ENCODE assay signal across 28 mouse cellular contexts in genomic region chr3:97206521-97206920, GRCm38 (mm10). TPM values are rescaled to one million over a fixed set of nuclear protein-coding genes. Genes with fewer than 3 reads are reported as not detected.
DNase-seq lines count a peak whose midpoint lies in the region; ATAC-seq and TF ChIP-seq lines count a peak whose summit lies in the region.
"Had no signal": no experiment of that assay in that cellular context is flagged by ENCODE, and none has a peak within 500 bp of the region (broad histone marks: within the 10 kb centered on the region; RNA-seq: fewer than 3 reads in every experiment).

No protein-coding gene starts in this region.

- no peak for TF ChIP-seq CTCF in CH12.LX (conservative IDR thresholded peaks at IDR 0.05 in 1 of 2, IDR thresholded peaks at IDR 0.05 in 1 of 2; ENCODE audit: low read depth in 2 of 2, low read length in 2 of 2)

- H3K27me3 ChIP-seq in CH12.LX (replicated peaks), result no peaks in the 10 kb centered on the region
- no peaks in the 10 kb centered on the region for H3K27me3 ChIP-seq in midbrain, embryonic 11.5 days (ENCODE audit: control insufficient read depth, insufficient read depth, low read length)
- H3K27me3 ChIP-seq: embryonic facial prominence, embryonic 13.5 days; forebrain, embryonic 12.5 days; forebrain, embryonic 15.5 days; heart, embryonic 13.5 days; Patski had no signal

- dilution Hi-C loops in CH12.LX (cut with MboI; ENCODE audit: extremely low pct_ligation_motif_present, extremely low pct_unique_long_range_greater_than_20kb, low sequenced_read_pairs), result no loop called here

- no peak overlapping the region for H3K4me3 ChIP-seq in CH12.LX (replicated peaks in 1 of 3; ENCODE audit: low read depth in 2 of 3, low read length in 2 of 3, poor library complexity in 1 of 3)
- H3K4me3 ChIP-seq in midbrain, embryonic 11.5 days (ENCODE audit: low read depth, low read length), result no peak overlapping the region
- H3K4me3 ChIP-seq: embryonic facial prominence, embryonic 10.5 days; embryonic facial prominence, embryonic 13.5 days; erythroblast, embryonic 14.5 days; forebrain, embryonic 12.5 days; forebrain, embryonic 15.5 days; heart, adult 2 months; heart, embryonic 10.5 days; heart, embryonic 13.5 days had no signal

- 87% methylated on average over 3 of the region's 3 CpGs for WGBS in midbrain, embryonic 11.5 days

- no peak for TF ChIP-seq RAD21 in CH12.LX (IDR thresholded peaks at IDR 0.05; ENCODE audit: low read depth, low read length)

- H3K4me1 ChIP-seq in CH12.LX (ENCODE audit: control insufficient read depth in 1 of 2, insufficient read depth in 2 of 2), result peaks cover 4 to 61% of the 10 kb centered on the region in 2 experiments; a peak in 3 of 4 replicates
- H3K4me1 ChIP-seq in midbrain, embryonic 11.5 days (ENCODE audit: control insufficient read depth, insufficient read depth, low read length), result no peaks in the 10 kb centered on the region
- H3K4me1 ChIP-seq: embryonic facial prominence, embryonic 10.5 days; forebrain, embryonic 15.5 days had no signal

- peak; percentile 45 to 46 for DNase-seq in spleen, postnatal 36 days (ENCODE audit: low spot score in 2 of 2)
- DNase-seq in spleen, adult 12 weeks (ENCODE audit: low spot score), result no peak
- peak; percentile 29 for DNase-seq in CH12.LX (ENCODE audit: extremely low read depth)
- DNase-seq in cerebellum, adult 11 months, result no peak
- DNase-seq in midbrain, embryonic 11.5 days (ENCODE audit: low spot score, missing footprints), result no peak
- DNase-seq in urinary bladder, postnatal 4 days (ENCODE audit: low spot score in 2 of 2), result no peak
- DNase-seq: adrenal gland, postnatal 10 days; adrenal gland, postnatal 36 days; cerebellum, adult 2 months; cerebellum, postnatal 10 days; cerebellum, postnatal 36 days; embryo, embryonic 11 days; gastrocnemius, postnatal 25 days; heart, adult 2 months; heart, postnatal 14 days; heart, postnatal 4 days had no signal

- no peaks in the 10 kb centered on the region for H3K9me3 ChIP-seq in CH12.LX (replicated peaks; ENCODE audit: low read length)
- H3K9me3 ChIP-seq in midbrain, embryonic 11.5 days (ENCODE audit: control insufficient read depth, low read length), result no peaks in the 10 kb centered on the region
- H3K9me3 ChIP-seq: embryonic facial prominence, embryonic 10.5 days; embryonic facial prominence, embryonic 13.5 days; forebrain, embryonic 12.5 days; forebrain, embryonic 15.5 days; heart, embryonic 10.5 days; heart, embryonic 13.5 days had no signal

- H3K4me2 ChIP-seq in CH12.LX (ENCODE audit: insufficient read depth, low read depth, poor library complexity, severe bottlenecking), result no peak overlapping the region
- H3K4me2 ChIP-seq in midbrain, embryonic 11.5 days, result no peak overlapping the region
- H3K4me2 ChIP-seq: embryonic facial prominence, embryonic 13.5 days; forebrain, embryonic 12.5 days; forebrain, embryonic 15.5 days; heart, embryonic 13.5 days; hindbrain, embryonic 14.5 days had no signal

- TF ChIP-seq EP300 in CH12.LX (IDR thresholded peaks at IDR 0.05; ENCODE audit: low read length), result no peak

- peaks cover 41 to 65% of the 10 kb centered on the region in 2 experiments for H3K36me3 ChIP-seq in CH12.LX (replicated peaks in 1 of 2; ENCODE audit: control insufficient read depth in 1 of 2, insufficient read depth in 1 of 2, low read length in 1 of 2)
- peaks cover 43% of the 10 kb centered on the region for H3K36me3 ChIP-seq in midbrain, embryonic 11.5 days (ENCODE audit: control insufficient read depth, insufficient read depth, low read length)

- H3K79me2 ChIP-seq in CH12.LX (replicated peaks; ENCODE audit: control insufficient read depth, extremely low read depth, insufficient read depth, poor library complexity, severe bottlenecking), result no peaks in the 10 kb centered on the region

- peak; percentile 12; the same call in 1 of the 2 replicates for ATAC-seq in granulocyte monocyte progenitor cell, adult 5-6 weeks (replicated peaks; ENCODE audit: poor library complexity, severe bottlenecking)
- ATAC-seq in midbrain, embryonic 11.5 days (ENCODE audit: low FRiP score), result no peak
- ATAC-seq: forebrain, embryonic 15.5 days; hindbrain, postnatal 0 days; inflammation-experienced regulatory T-cells, adult 6 months; Patski had no signal

- no peak for TF ChIP-seq POLR2A in CH12.LX (IDR thresholded peaks at IDR 0.05; ENCODE audit: low read depth, low read length)

- no peak overlapping the region for H3K27ac ChIP-seq in CH12.LX (ENCODE audit: insufficient read depth, low read depth)
- H3K27ac ChIP-seq in midbrain, embryonic 11.5 days (ENCODE audit: low read depth, low read length), result no peak overlapping the region
- H3K27ac ChIP-seq: embryonic facial prominence, embryonic 10.5 days; embryonic facial prominence, embryonic 13.5 days; forebrain, embryonic 12.5 days; forebrain, embryonic 15.5 days; heart, adult 2 months; heart, embryonic 10.5 days; heart, embryonic 13.5 days; hindbrain, embryonic 14.5 days; hindbrain, postnatal 0 days had no signal

- in situ Hi-C loops in CH12.LX (cut with MboI; ENCODE audit: low pct_ligation_motif_present, low pct_unique_long_range_greater_than_20kb, low sequenced_read_pairs), result no loop called here

- H3K9ac ChIP-seq in CH12.LX (ENCODE audit: insufficient read depth, low read depth), result no peak overlapping the region
- H3K9ac ChIP-seq in midbrain, embryonic 11.5 days (ENCODE audit: low read length), result no peak overlapping the region
- H3K9ac ChIP-seq: embryonic facial prominence, embryonic 13.5 days; forebrain, embryonic 12.5 days; forebrain, embryonic 15.5 days; heart, embryonic 13.5 days; hindbrain, embryonic 14.5 days had no signal

TF ChIP-seq in CH12.LX, 34 proteins besides CTCF, POLR2A, EP300 and RAD21:
- TF ChIP-seq CHD1 (IDR thresholded peaks at IDR 0.05; ENCODE audit: low read depth, low read length) (no peak), PAX5 (IDR thresholded peaks at IDR 0.05; ENCODE audit: low read length) (no peak), ELF1 (IDR thresholded peaks at IDR 0.05; ENCODE audit: low read depth, low read length) (no peak), ZMIZ1 (IDR thresholded peaks at IDR 0.05; ENCODE audit: low read depth, low read length) (no peak), CHD2 (IDR thresholded peaks at IDR 0.05; ENCODE audit: low read length) (no peak), USF1 (IDR thresholded peaks at IDR 0.05; ENCODE audit: low read depth, low read length) (no peak), RCOR1 (conservative IDR thresholded peaks at IDR 0.05; ENCODE audit: low read depth, low read length) (no peak), ETS1 (conservative IDR thresholded peaks at IDR 0.05; ENCODE audit: low read depth, low read length) (no peak)

RNA-seq across cellular contexts. Expression of gene Acp6, which starts 47.9 kb away (rescaled TPM):
- total RNA-seq in CH12.LX (2012; rRNA removed), result 7.5 and 12.5 TPM in 2 replicates
- total RNA-seq in CH12.LX (2014; rRNA removed), result 12.1 and 12.2 TPM in 2 replicates
- polyA plus RNA-seq in CH12.LX (2012; ENCODE audit: insufficient read length, low read depth), result 10.3 and 10.8 TPM in 2 replicates
- total RNA-seq in granulocyte monocyte progenitor cell, adult 5-6 weeks (2014; fragmentation: Nextera tagmentation), result 51.8 and 65.2 TPM in 2 replicates
- 20.3 and 22.9 TPM in 2 replicates for total RNA-seq in granulocyte monocyte progenitor cell, adult 5-6 weeks (2017)
- polyA plus RNA-seq in midbrain, embryonic 11.5 days (2014; fragmentation: Nextera tagmentation; extraction: Ambion mirVana), result 25.1 and 27.7 TPM in 2 replicates

Comparison
In these comparisons a context has a peak if more than half of its experiments do, and no peak if none do; other contexts are left out.
1. DNase-seq: peak in spleen, postnatal 36 days (2 of 2) and CH12.LX (single experiment); none in spleen, adult 12 weeks (single experiment), cerebellum, adult 11 months (single experiment), midbrain, embryonic 11.5 days (single experiment) and urinary bladder, postnatal 4 days (0 of 2).